Mouse (Mus musculus): Measurements from ENCODE around the gene Dnajc19.

Dnajc19 gene

GRCm38 (mm10) chr3:34033720-34034364 is 47.3 kb downstream of the Dnajc19 start:
- DNase-seq (ENCODE audit: extremely low read depth, low read depth, low spot score): no peak

DNA sequence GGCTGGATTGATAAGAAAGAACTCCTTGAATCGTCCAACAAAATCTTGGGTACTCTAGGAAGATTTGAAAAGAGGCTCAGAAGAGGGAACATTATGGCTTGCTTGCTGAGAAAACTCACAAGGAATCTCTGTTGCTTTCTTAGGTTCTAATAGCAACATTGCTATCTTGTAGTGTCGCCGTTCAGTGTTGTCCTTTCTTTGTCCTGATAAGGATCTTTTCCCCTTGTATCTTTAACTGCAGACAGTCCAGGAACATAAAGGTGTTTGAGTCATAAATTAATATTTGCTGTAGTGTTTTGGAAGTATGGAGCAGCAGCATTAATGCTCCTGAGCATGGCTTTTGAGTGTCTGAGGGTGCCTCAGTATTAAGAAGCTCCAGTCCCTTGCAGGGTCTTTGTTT is 50.5 kb downstream of the Dnajc19 start:
- DNase-seq (ENCODE audit: extremely low read depth, low read depth, low spot score): no peak

DNA sequence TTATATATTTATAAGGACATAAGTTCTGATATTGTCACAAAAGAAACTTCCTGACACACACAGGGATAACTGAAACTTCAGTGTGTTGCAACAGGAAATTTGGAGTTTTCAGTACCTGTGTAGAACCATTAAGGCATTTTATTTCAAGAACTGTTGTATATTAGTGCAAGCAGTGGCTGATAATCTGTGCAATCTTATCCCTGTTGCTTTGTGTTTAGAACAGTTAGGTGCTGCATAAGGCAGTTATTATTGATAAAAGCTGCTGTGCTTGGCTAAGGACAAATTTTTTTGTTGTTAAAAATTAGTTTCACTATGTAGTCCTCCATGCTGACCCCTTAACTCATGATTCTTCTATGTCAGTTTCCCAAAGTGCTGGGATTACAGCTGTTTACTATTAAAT is 52.2 kb downstream of the Dnajc19 start:
- no peak for DNase-seq (ENCODE audit: extremely low read depth, low read depth, low spot score)

- DNase-seq (ENCODE audit: extremely low read depth, low read depth, low spot score): no peak
These were observed 59.8 kb downstream of the Dnajc19 start for GRCm38 (mm10) chr3:34021259-34021828.

- no peak for DNase-seq (ENCODE audit: extremely low read depth, low read depth, low spot score)
These were observed 60.5 kb downstream of the Dnajc19 start for GRCm38 (mm10) chr3:34020382-34021258.

DNA sequence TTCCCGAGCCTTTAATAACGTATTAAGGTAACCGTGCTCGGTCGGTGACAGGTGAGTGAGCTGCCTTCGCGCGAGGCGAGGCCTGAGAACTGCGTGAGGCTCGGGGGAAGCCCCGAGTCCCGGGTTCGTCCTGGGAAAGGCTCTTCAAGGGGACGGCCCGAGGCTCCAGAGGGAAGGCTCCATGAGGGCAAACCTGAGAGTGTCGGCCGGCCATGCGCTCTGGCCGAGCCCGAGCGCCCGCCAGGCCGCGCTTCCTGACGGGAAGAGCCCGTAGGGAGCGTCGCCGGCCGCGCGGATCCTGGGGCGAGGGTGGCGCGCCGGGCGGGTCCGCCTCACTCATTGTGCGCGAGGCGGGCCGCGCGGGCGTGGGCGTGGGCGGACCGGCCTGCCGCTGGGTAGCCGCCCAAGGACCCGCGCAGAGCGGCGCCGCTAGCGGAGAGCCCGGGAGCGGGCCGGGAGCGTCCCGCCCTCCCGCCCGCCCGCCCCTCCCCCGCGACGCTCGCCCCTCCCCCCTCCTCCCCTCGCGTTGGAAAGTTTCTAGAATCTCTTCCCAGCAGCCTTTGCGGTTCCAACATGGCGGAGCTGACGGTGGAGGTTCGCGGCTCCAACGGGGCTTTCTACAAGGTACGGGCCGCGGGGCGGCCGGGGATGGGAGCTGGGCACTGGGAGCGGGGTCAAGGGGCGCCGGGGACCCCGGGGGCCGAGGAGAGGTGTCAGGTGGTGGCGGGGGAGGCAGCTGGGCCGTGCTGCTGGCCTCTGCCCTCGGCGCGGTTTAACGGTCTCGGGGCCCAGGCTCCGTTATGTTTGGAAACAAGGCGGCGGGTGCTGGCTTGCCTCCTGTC is 61.4 kb downstream of the Dnajc19 start, which contains the start of gene Fxr1:
Fxr1 (plus strand) TSS at position 404 of the 842 bp plus-strand sequence.
- DNase-seq (ENCODE audit: extremely low read depth, low read depth, low spot score): no peak

GRCm38 (mm10) chr3:34008191-34008590 is 72.9 kb downstream of the Dnajc19 start:
- no peak for DNase-seq (ENCODE audit: extremely low read depth, low read depth, low spot score)

DNA sequence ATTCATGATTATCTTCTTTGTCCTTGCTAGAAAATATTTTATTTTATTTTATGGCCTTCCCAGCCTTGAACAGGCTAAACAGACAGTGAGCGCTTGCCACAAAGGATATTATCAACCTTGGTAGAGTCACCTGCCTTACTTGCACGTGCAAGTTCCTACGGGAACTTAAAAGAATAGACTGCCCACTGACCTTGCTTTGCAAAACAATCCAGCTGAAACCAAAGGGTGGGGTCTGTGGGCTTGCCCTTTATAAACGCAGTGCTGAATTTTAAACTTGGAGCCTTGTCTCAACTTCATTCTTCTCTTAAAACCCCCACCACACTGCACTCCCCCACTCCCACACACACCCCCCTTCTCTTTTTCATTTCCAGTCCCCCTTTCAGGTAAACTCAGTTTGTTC is 73.5 kb downstream of the Dnajc19 start:
- DNase-seq (ENCODE audit: extremely low read depth, low read depth, low spot score): no peak

DNA sequence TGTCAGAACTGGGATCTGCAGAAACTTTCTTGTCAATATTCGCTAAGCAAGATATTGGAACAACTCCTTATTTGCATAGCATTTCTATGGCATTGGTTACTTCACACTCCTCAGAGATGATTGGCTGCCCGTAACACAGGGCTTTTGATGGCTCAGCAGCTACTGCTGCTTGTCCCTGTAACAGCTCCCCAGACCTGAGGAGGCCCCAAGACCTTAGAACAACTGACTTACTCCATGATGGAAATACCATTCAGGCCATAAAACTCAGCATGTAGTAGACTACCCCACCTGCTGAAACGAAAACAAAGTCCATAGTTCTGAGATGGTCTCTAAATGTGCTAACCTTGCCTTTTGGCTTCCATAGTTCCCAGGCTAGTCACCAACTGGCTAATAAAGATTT is 74.3 kb downstream of the Dnajc19 start:
- DNase-seq (ENCODE audit: extremely low read depth, low read depth, low spot score): no peak

- no peak for DNase-seq (ENCODE audit: extremely low read depth, low read depth, low spot score)
These were observed 74.8 kb downstream of the Dnajc19 start for GRCm38 (mm10) chr3:34006301-34006700.
